In genomic region chr7:19651063-19651786, GRCm38 (mm10) we compare ENCODE assay signal across 30 mouse cellular contexts. TPM values are rescaled to one million over a fixed set of nuclear protein-coding genes. Genes with fewer than 3 reads are reported as not detected.
DNase-seq lines count a peak whose midpoint lies in the region; ATAC-seq and TF ChIP-seq lines count a peak whose summit lies in the region.
"Had no signal": no experiment of that assay in that cellular context is flagged by ENCODE, and none has a peak within 500 bp of the region (broad histone marks: within the 10 kb centered on the region; RNA-seq: fewer than 3 reads in every experiment).

No protein-coding gene starts in this region.

- H3K4me2 ChIP-seq in heart, embryonic 13.5 days, result no peak overlapping the region
- peak overlapping the region; percentile 18 for H3K4me2 ChIP-seq in liver, embryonic 14.5 days (ENCODE audit: low read depth)
- H3K4me2 ChIP-seq: forebrain, embryonic 13.5 days; heart, embryonic 11.5 days had no signal

- no peak for ATAC-seq in heart, embryonic 13.5 days (ENCODE audit: extremely low read depth, insufficient number of reproducible peaks, low FRiP score, low TSS enrichment)
- peak; percentile 55; the same call in 1 of the 2 replicates for ATAC-seq in liver, embryonic 14.5 days (ENCODE audit: insufficient read depth)
- ATAC-seq: CD4-positive, CD25-positive, alpha-beta regulatory T cell, adult 4 months; forebrain, embryonic 13.5 days; hindbrain, embryonic 16.5 days; intestine, postnatal 0 days had no signal

- no peak for TF ChIP-seq CTCF in layer of hippocampus, adult 2 months (conservative IDR thresholded peaks at IDR 0.05)
- TF ChIP-seq CTCF in liver, embryonic 14.5 days (IDR thresholded peaks at IDR 0.05; ENCODE audit: low read depth), result no peak

- H3K9ac ChIP-seq in heart, embryonic 13.5 days, result no peak overlapping the region
- no peak overlapping the region; the same call in 1 of the 2 replicates for H3K9ac ChIP-seq in liver, embryonic 14.5 days (replicated peaks)
- H3K9ac ChIP-seq: forebrain, embryonic 13.5 days had no signal

- H3K4me1 ChIP-seq in heart, embryonic 13.5 days, result peaks cover 14% of the 10 kb centered on the region
- peaks cover 12% of the 10 kb centered on the region; the same call in 1 of the 2 replicates for H3K4me1 ChIP-seq in brown adipose tissue, adult 24 weeks (ENCODE audit: control insufficient read depth, insufficient read depth, insufficient read length, low read length)
- peaks cover 10% of the 10 kb centered on the region in 2 experiments for H3K4me1 ChIP-seq in liver, embryonic 14.5 days (replicated peaks; ENCODE audit: control insufficient read depth in 2 of 2, insufficient read depth in 2 of 2, low read length in 1 of 2)
- no peaks in the 10 kb centered on the region for H3K4me1 ChIP-seq in midbrain, embryonic 10.5 days
- H3K4me1 ChIP-seq: forebrain, embryonic 13.5 days had no signal

- H3K36me3 ChIP-seq in heart, embryonic 13.5 days, result peaks cover 96% of the 10 kb centered on the region
- peaks cover 32% of the 10 kb centered on the region for H3K36me3 ChIP-seq in liver, embryonic 14.5 days (replicated peaks; ENCODE audit: control insufficient read depth, insufficient read depth, low read depth)
- H3K36me3 ChIP-seq in midbrain, embryonic 10.5 days, result peaks cover 97% of the 10 kb centered on the region

- TF ChIP-seq EP300 in liver, embryonic 14.5 days (IDR thresholded peaks at IDR 0.05; ENCODE audit: low read depth), result no peak

- H3K27me3 ChIP-seq in heart, embryonic 13.5 days (replicated peaks), result no peaks in the 10 kb centered on the region
- H3K27me3 ChIP-seq in liver, embryonic 14.5 days (ENCODE audit: control insufficient read depth, insufficient read depth, low read length), result no peaks in the 10 kb centered on the region
- H3K27me3 ChIP-seq in midbrain, embryonic 10.5 days (ENCODE audit: low read depth, poor library complexity, severe bottlenecking), result no peaks in the 10 kb centered on the region
- H3K27me3 ChIP-seq: forebrain, embryonic 13.5 days had no signal

- 73% methylated on average over 6 of the region's 6 CpGs for WGBS in heart, embryonic 13.5 days
- 46% methylated on average over 6 of the region's 6 CpGs for WGBS in liver, embryonic 14.5 days (ENCODE audit: insufficient replicate concordance)
- whole genome bisulfite sequencing in midbrain, embryonic 10.5 days, result 93% methylated on average over 6 of the region's 6 CpGs

- intact Hi-C loops in heart, postnatal 14 days (cut with DNase I), result no loop called here

- no peaks in the 10 kb centered on the region for H3K9me3 ChIP-seq in heart, embryonic 13.5 days
- H3K9me3 ChIP-seq in liver, embryonic 14.5 days (ENCODE audit: control insufficient read depth, low read length), result no peaks in the 10 kb centered on the region
- H3K9me3 ChIP-seq in midbrain, embryonic 10.5 days (replicated peaks), result no peaks in the 10 kb centered on the region
- H3K9me3 ChIP-seq: forebrain, embryonic 13.5 days had no signal

- H3K27ac ChIP-seq in heart, embryonic 13.5 days (replicated peaks), result peak overlapping the region; percentile 48
- H3K27ac ChIP-seq in layer of hippocampus, adult 2 months, result peak overlapping the region; percentile 3; the same call in 1 of the 2 replicates
- H3K27ac ChIP-seq in brown adipose tissue, adult 24 weeks (replicated peaks; ENCODE audit: low read depth, low read length), result 0 out of 2 replicates have a peak overlapping the region, but pooled peaks have one; percentile 34
- H3K27ac ChIP-seq in liver, embryonic 14.5 days, result 0 out of 2 replicates have a peak overlapping the region, but pooled peaks have one; percentile 12
- H3K27ac ChIP-seq in midbrain, embryonic 10.5 days (replicated peaks), result no peak overlapping the region
- H3K27ac ChIP-seq: forebrain, embryonic 13.5 days; left cerebral cortex, adult 2 months had no signal

- no peak overlapping the region for H3K4me3 ChIP-seq in heart, embryonic 13.5 days
- no peak overlapping the region for H3K4me3 ChIP-seq in layer of hippocampus, adult 2 months
- H3K4me3 ChIP-seq in brown adipose tissue, adult 24 weeks (ENCODE audit: insufficient read depth, low read depth, low read length), result no peak overlapping the region
- H3K4me3 ChIP-seq in liver, embryonic 14.5 days (ENCODE audit: insufficient read depth in 1 of 2, low read depth in 2 of 2, low read length in 2 of 2), result no peak overlapping the region
- H3K4me3 ChIP-seq in midbrain, embryonic 10.5 days, result no peak overlapping the region
- H3K4me3 ChIP-seq: forebrain, embryonic 13.5 days; left cerebral cortex, adult 2 months had no signal

- DNase-seq in heart, postnatal 14 days, result no peak
- DNase-seq in layer of hippocampus, adult 2 months (ENCODE audit: low spot score in 2 of 2), result no peak
- no peak for DNase-seq in layer of hippocampus, adult 11-12 months (ENCODE audit: low spot score)
- no peak for DNase-seq in liver, embryonic 14.5 days (ENCODE audit: low read depth in 3 of 3, low spot score in 3 of 3)
- DNase-seq in MN1 (ENCODE audit: low spot score), result no peak
- no peak for DNase-seq in midbrain, embryonic 10.5 days (ENCODE audit: low spot score)
- DNase-seq: cerebellum, adult 2 months; cerebellum, postnatal 36 days; heart, postnatal 4 days; layer of hippocampus, adult 9-11 months; left cerebral cortex, postnatal 4 days; right cerebral cortex, postnatal 14 days; spleen, adult 18-20 months; thymus, postnatal 4 days had no signal

RNA-seq across cellular contexts. Expression of gene Clptm1, which starts 13.6 kb away (rescaled TPM):
- 74.5 and 74.6 TPM in 2 replicates for polyA plus RNA-seq in heart, embryonic 13.5 days (2015; fragmentation: Nextera tagmentation; extraction: Ambion mirVana)
- total RNA-seq in heart, postnatal 14 days (2021), result 10 to 100 TPM; 80.2 to 82.8 TPM
- 100 to 1,000 TPM; 136 to 151 TPM for total RNA-seq in layer of hippocampus, adult 2 months (2021)
- 72.2 and 77.2 TPM in 2 replicates for polyA plus RNA-seq in brown adipose tissue, adult 24 weeks (2012; ENCODE audit: insufficient read depth, insufficient read length, missing spikeins)
- 20.6 and 20.9 TPM in 2 replicates for polyA plus RNA-seq in liver, embryonic 14.5 days (2012; rRNA removed)
- polyA plus RNA-seq in liver, embryonic 14.5 days (2014; fragmentation: Nextera tagmentation; extraction: Ambion mirVana), result 44.4 and 50.4 TPM in 2 replicates
- 82.3 and 88.4 TPM in 2 replicates for polyA plus RNA-seq in midbrain, embryonic 10.5 days (2016; fragmentation: Nextera tagmentation; extraction: Ambion mirVana)

RNA-seq across cellular contexts. Expression of gene Relb, which starts 22.0 kb away (rescaled TPM):
- 5.6 and 6.2 TPM in 2 replicates for polyA plus RNA-seq in heart, embryonic 13.5 days (2015; fragmentation: Nextera tagmentation; extraction: Ambion mirVana)
- total RNA-seq in heart, postnatal 14 days (2021), result 1 to 10 TPM; 6.3 to 9.6 TPM
- 10 to 100 TPM in 1 of 2 experiments, 1 to 10 TPM in 1; 9.8 to 11.3 TPM for total RNA-seq in layer of hippocampus, adult 2 months (2021)
- 7.1 and 10.5 TPM in 2 replicates for polyA plus RNA-seq in brown adipose tissue, adult 24 weeks (2012; ENCODE audit: insufficient read depth, insufficient read length, missing spikeins)
- 1.0 and 1.1 TPM in 2 replicates for polyA plus RNA-seq in liver, embryonic 14.5 days (2012; rRNA removed)
- polyA plus RNA-seq in liver, embryonic 14.5 days (2014; fragmentation: Nextera tagmentation; extraction: Ambion mirVana), result 0.89 and 1.2 TPM in 2 replicates
- polyA plus RNA-seq in midbrain, embryonic 10.5 days (2016; fragmentation: Nextera tagmentation; extraction: Ambion mirVana), result 3.8 and 4.7 TPM in 2 replicates

RNA-seq across cellular contexts. Expression of gene Apoc2, which starts 26.5 kb away (rescaled TPM):
- polyA plus RNA-seq in heart, embryonic 13.5 days (2015; fragmentation: Nextera tagmentation; extraction: Ambion mirVana), result 3.6 and 22.3 TPM in 2 replicates
- under 1 TPM; 0.41 to 0.55 TPM for total RNA-seq in heart, postnatal 14 days (2021)
- not detected for total RNA-seq in layer of hippocampus, adult 2 months (2021)
- 1.7 TPM in 1 of 2 replicates, not detected in the other for polyA plus RNA-seq in brown adipose tissue, adult 24 weeks (2012; ENCODE audit: insufficient read depth, insufficient read length, missing spikeins)
- 494 and 507 TPM in 2 replicates for polyA plus RNA-seq in liver, embryonic 14.5 days (2012; rRNA removed)
- 990 and 1,023 TPM in 2 replicates for polyA plus RNA-seq in liver, embryonic 14.5 days (2014; fragmentation: Nextera tagmentation; extraction: Ambion mirVana)
- polyA plus RNA-seq in midbrain, embryonic 10.5 days (2016; fragmentation: Nextera tagmentation; extraction: Ambion mirVana), result 0.22 and 0.26 TPM in 2 replicates
- total RNA-seq: ES-E14; gastrocnemius, adult 8-10 months; left cerebral cortex, adult 2 months; left cerebral cortex, postnatal 4 days; midbrain, postnatal 0 days had no signal
- polyA plus RNA-seq: CD4-positive, CD25-positive, alpha-beta regulatory T cell, adult 4 months; cerebellum, adult 2 months; forebrain, embryonic 13.5 days; frontal cortex, adult 2 months; hindbrain, embryonic 16.5 days had no signal

RNA-seq across cellular contexts. Expression of gene Gm44805, which starts 30.0 kb away (rescaled TPM):
- polyA plus RNA-seq in heart, embryonic 13.5 days (2015; fragmentation: Nextera tagmentation; extraction: Ambion mirVana), result 2.9 TPM in 1 of 2 replicates, not detected in the other
- total RNA-seq in heart, postnatal 14 days (2021), result not detected
- total RNA-seq in layer of hippocampus, adult 2 months (2021), result not detected
- not detected in 2 replicates for polyA plus RNA-seq in brown adipose tissue, adult 24 weeks (2012; ENCODE audit: insufficient read depth, insufficient read length, missing spikeins)
- polyA plus RNA-seq in liver, embryonic 14.5 days (2012; rRNA removed), result 3.3 and 5.1 TPM in 2 replicates
- 29.0 and 48.5 TPM in 2 replicates for polyA plus RNA-seq in liver, embryonic 14.5 days (2014; fragmentation: Nextera tagmentation; extraction: Ambion mirVana)
- polyA plus RNA-seq in midbrain, embryonic 10.5 days (2016; fragmentation: Nextera tagmentation; extraction: Ambion mirVana), result not detected in 2 replicates
- total RNA-seq: ES-E14; gastrocnemius, adult 8-10 months; granulocyte monocyte progenitor cell, adult 5-6 weeks; heart, postnatal 4 days; left cerebral cortex, adult 2 months; left cerebral cortex, postnatal 4 days; midbrain, postnatal 0 days; neutrophil, adult 5-6 weeks had no signal
- polyA plus RNA-seq: CD4-positive, CD25-positive, alpha-beta regulatory T cell, adult 4 months; cerebellum, adult 2 months; embryonic facial prominence, embryonic 11.5 days; forebrain, embryonic 13.5 days; frontal cortex, adult 2 months; heart, embryonic 11.5 days; hindbrain, embryonic 16.5 days; midbrain, postnatal 0 days; stomach, embryonic 14.5 days had no signal

RNA-seq across cellular contexts. Expression of gene Apoc4, which starts 30.1 kb away (rescaled TPM):
- 0.84 and 3.7 TPM in 2 replicates for polyA plus RNA-seq in heart, embryonic 13.5 days (2015; fragmentation: Nextera tagmentation; extraction: Ambion mirVana)
- total RNA-seq in heart, postnatal 14 days (2021), result not detected
- total RNA-seq in layer of hippocampus, adult 2 months (2021), result not detected
- polyA plus RNA-seq in brown adipose tissue, adult 24 weeks (2012; ENCODE audit: insufficient read depth, insufficient read length, missing spikeins), result not detected in 2 replicates
- 90.9 and 154 TPM in 2 replicates for polyA plus RNA-seq in liver, embryonic 14.5 days (2012; rRNA removed)
- 181 and 200 TPM in 2 replicates for polyA plus RNA-seq in liver, embryonic 14.5 days (2014; fragmentation: Nextera tagmentation; extraction: Ambion mirVana)
- not detected in 2 replicates for polyA plus RNA-seq in midbrain, embryonic 10.5 days (2016; fragmentation: Nextera tagmentation; extraction: Ambion mirVana)
- total RNA-seq: gastrocnemius, adult 8-10 months; granulocyte monocyte progenitor cell, adult 5-6 weeks; heart, postnatal 4 days; left cerebral cortex, adult 2 months; left cerebral cortex, postnatal 4 days; midbrain, postnatal 0 days had no signal
- polyA plus RNA-seq: cerebellum, adult 2 months; embryonic facial prominence, embryonic 11.5 days; frontal cortex, adult 2 months; hindbrain, embryonic 16.5 days; midbrain, postnatal 0 days had no signal

Comparison
In these comparisons a context has a peak if more than half of its experiments do, and no peak if none do; other contexts are left out.
1. RNA of gene Apoc2, which starts 26.5 kb away (polyA plus RNA-seq): 494 to 1,023 TPM in liver, embryonic 14.5 days; 3.6 to 22.3 TPM in heart, embryonic 13.5 days, 1.7 TPM in brown adipose tissue, adult 24 weeks and 0.22 to 0.26 TPM in midbrain, embryonic 10.5 days; every median in the first group is over 10 times any median in the second.